Mouse (Mus musculus) brain, embryonic 14.5 days (tissue): ENCODE measurements at regions not wholly inside any gene's neighbourhood (a gene's known extent, or its start where the extent isn't known, plus 50 kb on each side); places are given as distances from the start of the nearest gene placed in this dataset.
"Not testable (repeated sequence)": the region's sequence is repeated elsewhere in the genome, so short reads cannot be mapped to it uniquely, and the experiment has no call there.

Source experiments
- CTCF ChIP-seq: fragments of 200-500 bp; IDR thresholded peaks from 2 replicates; pipeline ENCODE4 v1.5.1; 2012; ENCODE audit warnings: inconsistent platforms, mild to moderate bottlenecking, moderate library complexity, borderline replicate concordance; ENCODE audit not compliant: insufficient read depth, insufficient read length; ENCODE audit errors: extremely low read depth
- POLR2A ChIP-seq: fragments of 200-500 bp; IDR thresholded peaks from 2 replicates; pipeline ENCODE4 v1.6.1; 2012; ENCODE audit warnings: mild to moderate bottlenecking, inconsistent platforms, borderline replicate concordance; ENCODE audit not compliant: poor library complexity, insufficient read depth, insufficient read length, severe bottlenecking; ENCODE audit errors: extremely low read depth

DNA sequence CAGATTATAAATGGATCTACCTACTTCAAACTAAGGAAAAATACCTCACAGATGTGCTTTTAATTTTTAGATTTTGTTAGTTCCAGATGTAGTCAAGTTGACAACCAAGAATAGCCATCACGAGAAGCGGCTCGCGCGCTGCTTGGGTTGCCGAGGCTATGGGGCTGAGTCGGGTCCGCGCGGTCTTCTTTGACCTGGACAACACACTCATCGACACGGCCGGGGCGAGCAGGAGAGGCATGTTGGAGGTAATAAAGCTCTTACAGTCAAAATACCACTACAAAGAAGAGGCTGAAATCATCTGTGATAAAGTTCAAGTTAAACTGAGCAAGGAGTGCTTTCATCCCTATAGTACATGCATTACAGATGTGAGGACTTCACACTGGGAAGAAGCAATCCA lies 143.8 kb upstream of the Nrxn1 start:
- TF ChIP-seq POLR2A, CTCF: not testable (repeated sequence)
